Mouse (Mus musculus): ENCODE measurements at regions not wholly inside any gene's neighbourhood (a gene's known extent, or its start where the extent isn't known, plus 50 kb on each side); places are given as distances from the start of the nearest gene placed in this dataset.
A peak's percentile ranks its signal among the peaks of the same experiment; 100 is the strongest.

DNA sequence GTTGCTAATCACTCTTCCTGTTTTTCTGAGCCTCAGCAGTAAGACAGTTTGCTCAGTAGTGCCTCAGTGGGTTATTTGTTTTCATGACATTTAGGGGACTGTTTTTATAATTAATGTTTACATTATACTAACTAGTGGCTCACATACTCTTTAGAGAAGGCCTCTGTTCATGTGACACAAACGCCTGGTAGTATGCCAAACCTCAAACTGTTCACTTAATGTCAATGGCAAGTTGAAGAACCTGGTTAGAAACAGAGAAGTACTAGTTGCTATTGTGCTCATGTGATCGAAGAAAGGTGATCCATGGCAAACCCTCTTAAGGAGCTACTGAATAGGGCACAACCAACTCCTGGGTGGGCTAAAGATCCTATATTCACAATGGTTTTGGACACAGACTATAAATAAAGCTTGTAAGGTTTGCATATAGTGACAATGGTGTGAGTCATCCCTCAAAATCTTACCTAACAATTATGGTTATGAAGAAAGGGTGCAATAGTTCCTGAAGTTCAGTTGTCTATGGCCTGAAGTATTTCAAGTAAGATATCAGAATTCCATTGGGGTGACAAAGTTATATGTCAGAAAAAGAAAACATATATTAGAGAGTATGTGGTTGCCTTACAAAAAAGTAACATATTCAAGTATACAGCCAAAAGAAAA lies 340.1 kb upstream of the Dph6 start:
- Histone ChIP-seq H3K9me3 (replicated peaks; ENCODE audit: control insufficient read depth, low read length, poor library complexity, severe bottlenecking) (no peaks in the 10 kb centered on the region), H3K27me3 (ENCODE audit: control insufficient read depth, insufficient read depth, low read depth, low read length) (no peaks in the 10 kb centered on the region), H3K4me2 (ENCODE audit: low read length) (no peak overlapping the region), H3K4me1 (ENCODE audit: control insufficient read depth, insufficient read depth, low read length) (no peaks in the 10 kb centered on the region), H3K36me3 (ENCODE audit: control insufficient read depth, insufficient read depth, low read length) (no peaks in the 10 kb centered on the region), H3K4me3 (ENCODE audit: low read depth, low read length) (no peak overlapping the region), H3K9ac (ENCODE audit: low read depth, low read length) (no peak overlapping the region), H3K27ac (ENCODE audit: low read length) (no peak overlapping the region)
- ATAC-seq = no peak
- 80% methylated on average over 2 of the region's 2 CpGs for WGBS

DNA sequence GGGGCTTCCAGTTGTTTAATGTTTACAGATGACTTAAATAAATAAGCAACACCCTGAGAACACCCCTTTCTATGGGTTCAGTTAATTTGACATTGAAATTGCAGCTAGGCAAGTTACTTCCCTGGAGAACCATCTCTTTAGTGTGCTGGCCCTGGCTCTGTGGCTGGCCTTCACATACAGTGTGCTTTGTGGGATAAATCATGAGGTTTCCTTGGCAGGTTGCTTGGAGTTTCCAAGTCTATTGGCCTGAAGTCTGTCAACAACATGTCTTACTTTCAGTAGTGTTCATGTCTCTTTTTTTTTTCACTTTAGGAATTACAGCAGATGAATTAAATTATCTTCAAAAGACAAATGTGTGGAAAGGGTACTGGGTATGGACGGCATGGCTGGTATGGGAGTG lies 359.2 kb upstream of the Dph6 start:
- Histone ChIP-seq H3K27ac (ENCODE audit: low read length) (no peak overlapping the region), H3K4me2 (ENCODE audit: low read length) (no peak overlapping the region), H3K4me1 (ENCODE audit: control insufficient read depth, insufficient read depth, low read length) (no peaks in the 10 kb centered on the region), H3K9me3 (replicated peaks; ENCODE audit: control insufficient read depth, low read length, poor library complexity, severe bottlenecking) (no peaks in the 10 kb centered on the region), H3K4me3 (ENCODE audit: low read depth, low read length) (no peak overlapping the region), H3K27me3 (ENCODE audit: control insufficient read depth, insufficient read depth, low read depth, low read length) (no peaks in the 10 kb centered on the region), H3K36me3 (ENCODE audit: control insufficient read depth, insufficient read depth, low read length) (no peaks in the 10 kb centered on the region), H3K9ac (ENCODE audit: low read depth, low read length) (no peak overlapping the region)
- WGBS = 90% methylated on average over 1 of the region's 1 CpGs
- no peak for ATAC-seq

DNA sequence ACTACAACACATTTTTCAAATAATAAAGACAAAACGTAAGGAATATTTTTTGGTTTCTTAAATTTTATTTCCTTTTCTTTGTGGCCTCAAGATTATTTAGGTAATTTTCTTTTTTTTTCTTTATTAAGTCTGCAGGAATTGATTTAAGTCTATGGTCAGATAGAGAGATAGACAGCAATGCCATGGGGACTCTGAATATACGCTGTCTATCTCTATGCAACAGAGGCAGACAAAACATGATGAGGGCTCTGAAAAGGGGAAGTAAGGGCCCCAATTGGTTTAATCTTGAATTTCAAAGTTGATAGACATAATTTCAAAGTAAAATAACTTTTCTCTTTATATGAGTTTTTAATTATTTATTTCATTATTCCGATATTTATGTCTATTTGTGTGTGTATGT lies 372.0 kb upstream of the Dph6 start:
- no peak overlapping the region for H3K9ac ChIP-seq (ENCODE audit: low read depth, low read length)
- no peaks in the 10 kb centered on the region for H3K36me3 ChIP-seq (ENCODE audit: control insufficient read depth, insufficient read depth, low read length)
- 96% methylated on average over 3 of the region's 3 CpGs for WGBS
- ATAC-seq = no peak
- H3K9me3 ChIP-seq (replicated peaks; ENCODE audit: control insufficient read depth, low read length, poor library complexity, severe bottlenecking) = no peaks in the 10 kb centered on the region
- no peak overlapping the region for H3K4me3 ChIP-seq (ENCODE audit: low read depth, low read length)
- H3K4me1 ChIP-seq (ENCODE audit: control insufficient read depth, insufficient read depth, low read length) = no peaks in the 10 kb centered on the region
- H3K4me2 ChIP-seq (ENCODE audit: low read length) = no peak overlapping the region
- H3K27me3 ChIP-seq (ENCODE audit: control insufficient read depth, insufficient read depth, low read depth, low read length) = no peaks in the 10 kb centered on the region
- H3K27ac ChIP-seq (ENCODE audit: low read length) = no peak overlapping the region

DNA sequence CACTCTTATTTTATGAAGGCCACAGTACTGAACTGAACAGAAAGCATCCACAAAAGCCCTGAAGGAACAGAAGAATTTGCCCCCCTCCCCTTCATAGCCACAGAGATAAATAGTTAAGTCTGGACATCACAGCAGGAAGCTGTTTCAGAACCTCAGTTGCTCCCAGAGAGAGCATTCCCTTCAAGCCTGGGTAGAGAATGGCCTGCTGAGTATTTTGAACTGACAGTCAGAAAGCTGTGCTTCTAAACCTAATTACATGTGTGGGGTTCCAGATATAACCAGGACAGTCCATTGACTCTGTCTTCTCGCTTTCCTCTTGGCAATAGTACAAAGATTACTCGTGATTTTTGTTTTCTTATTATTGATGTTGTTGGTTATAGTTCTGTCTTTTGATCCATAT lies 376.4 kb upstream of the Dph6 start:
- Histone ChIP-seq H3K9me3 (replicated peaks; ENCODE audit: control insufficient read depth, low read length, poor library complexity, severe bottlenecking) (no peaks in the 10 kb centered on the region), H3K27me3 (ENCODE audit: control insufficient read depth, insufficient read depth, low read depth, low read length) (no peaks in the 10 kb centered on the region), H3K4me3 (ENCODE audit: low read depth, low read length) (no peak overlapping the region), H3K4me2 (ENCODE audit: low read length) (no peak overlapping the region), H3K9ac (ENCODE audit: low read depth, low read length) (no peak overlapping the region), H3K4me1 (ENCODE audit: control insufficient read depth, insufficient read depth, low read length) (no peaks in the 10 kb centered on the region), H3K27ac (ENCODE audit: low read length) (no peak overlapping the region), H3K36me3 (ENCODE audit: control insufficient read depth, insufficient read depth, low read length) (no peaks in the 10 kb centered on the region)
- 43% methylated on average over 2 of the region's 2 CpGs for WGBS
- ATAC-seq = peak; percentile 28; the same call in 1 of the 2 replicates

DNA sequence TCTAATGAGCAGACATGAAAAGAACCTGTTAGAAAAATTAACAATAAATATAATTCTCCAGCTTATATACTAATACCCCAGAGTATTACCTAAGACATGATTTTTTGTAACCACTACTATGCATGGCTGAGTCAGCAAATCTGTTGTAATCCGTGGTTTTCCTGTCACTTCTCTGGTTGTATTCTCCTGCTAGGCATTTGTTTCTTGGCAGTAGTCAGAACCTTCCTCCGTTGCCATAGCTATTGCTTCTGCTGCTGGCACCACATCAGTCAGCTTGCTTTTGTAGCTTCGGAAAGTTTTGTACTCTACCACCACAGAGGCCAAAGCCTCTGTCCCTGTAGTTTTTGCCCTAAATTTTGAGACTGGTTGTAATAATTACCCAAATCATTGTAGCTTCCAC lies 381.4 kb upstream of the Dph6 start:
- 0 out of 2 replicates have a peak, but pooled peaks have one; percentile 66 for ATAC-seq
- Histone ChIP-seq H3K4me2 (ENCODE audit: low read length) (no peak overlapping the region), H3K4me3 (ENCODE audit: low read depth, low read length) (no peak overlapping the region), H3K9me3 (replicated peaks; ENCODE audit: control insufficient read depth, low read length, poor library complexity, severe bottlenecking) (no peaks in the 10 kb centered on the region), H3K27me3 (ENCODE audit: control insufficient read depth, insufficient read depth, low read depth, low read length) (no peaks in the 10 kb centered on the region), H3K9ac (ENCODE audit: low read depth, low read length) (no peak overlapping the region), H3K4me1 (ENCODE audit: control insufficient read depth, insufficient read depth, low read length) (no peaks in the 10 kb centered on the region), H3K27ac (ENCODE audit: low read length) (no peak overlapping the region), H3K36me3 (ENCODE audit: control insufficient read depth, insufficient read depth, low read length) (no peaks in the 10 kb centered on the region)
- 51% methylated on average over 3 of the region's 3 CpGs for WGBS

DNA sequence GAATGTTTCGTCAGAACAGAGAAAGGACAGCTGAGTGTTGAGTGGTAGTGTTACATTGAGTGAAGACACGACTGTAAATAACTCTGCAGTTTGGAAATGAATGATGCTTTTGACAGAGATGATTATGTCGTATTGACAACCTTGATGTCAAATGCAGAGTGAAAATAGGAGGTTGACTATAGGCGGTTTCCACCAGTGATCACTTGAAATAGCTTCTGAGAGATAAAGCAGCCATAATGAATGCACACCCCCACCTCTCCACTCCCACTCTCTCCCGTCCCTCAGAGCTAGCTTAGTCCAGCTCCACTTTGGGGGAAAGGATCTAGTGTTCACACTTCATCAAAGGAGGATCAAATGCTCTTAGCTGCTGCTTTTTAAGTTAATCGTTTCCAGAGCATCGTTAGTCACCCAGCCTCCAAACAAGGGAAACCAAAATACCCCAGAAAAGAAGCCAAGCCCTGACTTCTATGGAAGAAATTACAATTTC lies 387.6 kb upstream of the Dph6 start:
- Histone ChIP-seq H3K27ac (ENCODE audit: low read length) (no peak overlapping the region), H3K9ac (ENCODE audit: low read depth, low read length) (no peak overlapping the region), H3K27me3 (ENCODE audit: control insufficient read depth, insufficient read depth, low read depth, low read length) (no peaks in the 10 kb centered on the region), H3K4me2 (ENCODE audit: low read length) (no peak overlapping the region), H3K4me3 (ENCODE audit: low read depth, low read length) (no peak overlapping the region), H3K4me1 (ENCODE audit: control insufficient read depth, insufficient read depth, low read length) (no peaks in the 10 kb centered on the region), H3K36me3 (ENCODE audit: control insufficient read depth, insufficient read depth, low read length) (no peaks in the 10 kb centered on the region), H3K9me3 (replicated peaks; ENCODE audit: control insufficient read depth, low read length, poor library complexity, severe bottlenecking) (no peaks in the 10 kb centered on the region)
- WGBS = 48% methylated on average over 7 of the region's 7 CpGs
- no peak for ATAC-seq

DNA sequence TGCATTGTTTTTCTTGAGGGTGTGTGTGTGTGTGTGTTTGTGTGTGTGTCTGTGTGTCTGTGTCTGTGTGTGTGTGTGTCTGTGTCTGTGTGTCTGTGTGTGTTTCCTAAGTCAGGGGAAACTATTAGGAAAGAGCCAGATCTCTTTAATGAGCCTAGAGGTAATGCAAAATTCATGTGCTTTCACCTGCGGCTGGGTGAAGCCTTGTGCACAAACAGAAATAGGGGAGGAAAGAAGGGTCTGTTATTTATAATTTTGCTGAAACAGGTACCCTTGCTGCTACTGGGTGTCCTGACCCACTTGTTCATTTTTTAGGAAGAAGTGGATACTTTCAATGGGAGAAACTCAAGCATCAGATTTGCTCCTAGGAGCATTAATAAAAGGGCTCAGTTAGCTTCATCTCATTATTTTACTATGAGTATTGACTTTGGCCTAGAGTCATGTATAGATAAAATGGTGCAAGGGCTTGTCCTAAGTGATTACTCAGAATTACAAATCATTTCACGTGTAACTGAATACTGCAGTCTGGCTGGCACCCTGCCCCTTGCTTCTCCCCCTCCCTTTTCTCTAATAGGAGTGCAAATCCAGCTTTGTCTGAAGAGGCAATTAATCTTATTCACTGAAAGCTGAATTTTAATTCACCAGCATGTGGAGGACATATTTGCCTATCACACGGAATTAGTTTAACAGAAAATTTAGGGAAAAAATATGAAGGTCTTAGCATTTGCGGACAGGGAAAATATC lies 401.7 kb upstream of the Dph6 start:
- Histone ChIP-seq H3K9me3 (replicated peaks; ENCODE audit: control insufficient read depth, low read length, poor library complexity, severe bottlenecking) (no peaks in the 10 kb centered on the region), H3K4me2 (ENCODE audit: low read length) (no peak overlapping the region), H3K27ac (ENCODE audit: low read length) (no peak overlapping the region), H3K9ac (ENCODE audit: low read depth, low read length) (no peak overlapping the region), H3K4me1 (ENCODE audit: control insufficient read depth, insufficient read depth, low read length) (peaks cover 8% of the 10 kb centered on the region), H3K4me3 (ENCODE audit: low read depth, low read length) (no peak overlapping the region), H3K27me3 (ENCODE audit: control insufficient read depth, insufficient read depth, low read depth, low read length) (no peaks in the 10 kb centered on the region), H3K36me3 (ENCODE audit: control insufficient read depth, insufficient read depth, low read length) (no peaks in the 10 kb centered on the region)
- 38% methylated on average over 4 of the region's 4 CpGs for WGBS
- ATAC-seq = peak; percentile 83

DNA sequence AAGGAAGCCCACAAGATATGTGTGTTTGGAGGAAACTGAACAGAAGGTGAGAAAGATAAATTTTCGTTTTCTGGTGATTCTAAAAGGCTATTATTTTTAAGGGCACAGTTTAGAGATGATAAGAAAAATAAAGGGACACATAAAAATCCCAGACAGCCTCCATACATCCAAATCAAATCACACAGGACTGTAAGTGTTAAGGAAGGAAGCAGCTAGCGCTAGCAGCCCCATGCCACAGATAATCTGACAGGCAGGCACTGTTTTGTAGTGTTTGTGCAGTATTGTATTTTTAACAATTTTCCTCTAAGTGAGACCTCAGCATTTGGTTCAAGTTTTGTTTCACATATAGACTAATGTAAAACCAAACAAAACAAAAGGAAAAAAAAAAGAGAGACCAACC lies 402.4 kb upstream of the Dph6 start:
- H3K9ac ChIP-seq (ENCODE audit: low read depth, low read length) = no peak overlapping the region
- no peak overlapping the region for H3K27ac ChIP-seq (ENCODE audit: low read length)
- ATAC-seq = no peak
- no peaks in the 10 kb centered on the region for H3K27me3 ChIP-seq (ENCODE audit: control insufficient read depth, insufficient read depth, low read depth, low read length)
- no peak overlapping the region for H3K4me3 ChIP-seq (ENCODE audit: low read depth, low read length)
- no peaks in the 10 kb centered on the region for H3K9me3 ChIP-seq (replicated peaks; ENCODE audit: control insufficient read depth, low read length, poor library complexity, severe bottlenecking)
- H3K4me1 ChIP-seq (ENCODE audit: control insufficient read depth, insufficient read depth, low read length) = peaks cover 8% of the 10 kb centered on the region
- H3K36me3 ChIP-seq (ENCODE audit: control insufficient read depth, insufficient read depth, low read length) = no peaks in the 10 kb centered on the region
- no peak overlapping the region for H3K4me2 ChIP-seq (ENCODE audit: low read length)
- 57% methylated on average over 2 of the region's 2 CpGs for WGBS

DNA sequence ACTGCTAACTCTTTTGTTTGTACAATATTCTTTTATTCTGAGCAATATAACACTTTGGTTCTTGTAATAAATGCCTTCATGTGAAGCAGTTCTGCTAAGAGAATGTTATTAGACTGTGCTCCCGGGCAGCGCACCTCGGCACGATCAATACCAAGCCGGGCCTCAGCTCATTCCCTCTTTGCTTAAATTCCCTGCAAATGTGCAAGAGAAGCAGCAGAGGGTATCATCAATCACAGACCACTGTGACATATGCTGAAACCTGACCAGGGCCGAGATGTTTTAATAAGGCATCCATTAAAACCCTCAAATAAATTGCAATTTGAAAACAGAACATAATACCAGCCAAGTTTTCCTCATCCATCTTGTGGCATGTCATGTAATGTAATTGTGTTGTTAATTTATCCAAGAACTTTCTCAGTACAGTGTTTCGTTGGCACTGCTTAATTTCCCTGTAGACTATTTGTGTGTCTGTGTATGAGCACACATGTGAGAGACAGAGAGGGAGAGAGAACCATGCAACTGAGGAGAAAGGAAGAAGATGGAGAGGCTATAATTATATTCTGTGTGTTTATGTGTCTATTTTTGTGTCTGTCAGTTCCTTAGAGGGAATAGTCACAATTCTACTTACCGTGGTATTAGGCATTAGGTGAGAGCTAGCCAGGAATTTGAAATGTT lies 412.9 kb upstream of the Dph6 start:
- H3K9me3 ChIP-seq (replicated peaks; ENCODE audit: control insufficient read depth, low read length, poor library complexity, severe bottlenecking) = no peaks in the 10 kb centered on the region
- no peak for ATAC-seq
- WGBS = 79% methylated on average over 8 of the region's 8 CpGs

More for the DNA sequence above, 412.9 kb upstream of the Dph6 start:
- Histone ChIP-seq H3K4me3 (ENCODE audit: low read depth, low read length) (no peak overlapping the region), H3K4me1 (ENCODE audit: control insufficient read depth, insufficient read depth, low read length) (no peaks in the 10 kb centered on the region), H3K27ac (ENCODE audit: low read length) (no peak overlapping the region), H3K27me3 (ENCODE audit: control insufficient read depth, insufficient read depth, low read depth, low read length) (no peaks in the 10 kb centered on the region), H3K4me2 (ENCODE audit: low read length) (no peak overlapping the region), H3K9ac (ENCODE audit: low read depth, low read length) (no peak overlapping the region), H3K36me3 (ENCODE audit: control insufficient read depth, insufficient read depth, low read length) (no peaks in the 10 kb centered on the region)

Measured in midbrain, embryonic 16.5 days (tissue).